Mouse (Mus musculus) limb, embryonic 14.5 days (tissue): Measurements from ENCODE around the gene Far1. TPM values are rescaled to one million over a fixed set of nuclear protein-coding genes. Genes with fewer than 3 reads are reported as not detected.

ENCODE experiments used
- ATAC-seq: fragments of 200-750 bp; cut with Nextera tagmentation; 2 replicates; pipeline ENCODE4 v1.8.0; 2017; ENCODE audit warnings: low read depth, moderate number of reproducible peaks, moderate TSS enrichment; ENCODE audit not compliant: low FRiP score
- DNase-seq: peaks from one replicate; pipeline ENCODE4 v3.0.0-alpha.2; 2015; ENCODE audit warnings: low spot score
- H3K27ac ChIP-seq: fragments of 300-500 bp; sonication (generic); replicated peaks from 2 replicates; pipeline ENCODE4 v1.5.1; 2014; ENCODE audit warnings: low read depth, mild to moderate bottlenecking, low read length, moderate library complexity, mixed read lengths
- H3K27me3 ChIP-seq: fragments of 300-500 bp; sonication (generic); 2 replicates; pipeline ENCODE4 v1.6.1; 2014; ENCODE audit warnings: low read length, mixed read lengths; ENCODE audit not compliant: control insufficient read depth, insufficient read depth
- H3K36me3 ChIP-seq: fragments of 300-500 bp; sonication (generic); 2 replicates; pipeline ENCODE4 v1.6.1; 2014; ENCODE audit warnings: mild to moderate bottlenecking, low read length, moderate library complexity, mixed read lengths; ENCODE audit not compliant: control insufficient read depth, insufficient read depth
- H3K4me1 ChIP-seq: fragments of 300-500 bp; sonication (generic); 2 replicates; pipeline ENCODE4 v1.6.1; 2014; ENCODE audit warnings: antibody characterized with exemption, low read length, mixed read lengths; ENCODE audit not compliant: control insufficient read depth, insufficient read depth
- H3K4me2 ChIP-seq: fragments of 300-500 bp; sonication (generic); replicated peaks from 2 replicates; pipeline ENCODE4 v1.6.1; 2014; ENCODE audit warnings: low read depth, mild to moderate bottlenecking, low read length, moderate library complexity; ENCODE audit not compliant: severe bottlenecking
- H3K4me3 ChIP-seq: fragments of 300-500 bp; sonication (generic); replicated peaks from 2 replicates; pipeline ENCODE4 v1.5.1; 2014; ENCODE audit warnings: low read length
- H3K9ac ChIP-seq: fragments of 300-500 bp; sonication (generic); 2 replicates; pipeline ENCODE4 v1.6.1; 2014; ENCODE audit warnings: mild to moderate bottlenecking, low read depth, low read length, moderate library complexity; ENCODE audit not compliant: severe bottlenecking
- H3K9me3 ChIP-seq: fragments of 300-500 bp; sonication (generic); 2 replicates; pipeline ENCODE4 v1.6.1; 2016; ENCODE audit warnings: low read length; ENCODE audit not compliant: control insufficient read depth
- POLR2A ChIP-seq: fragments of 200-500 bp; IDR thresholded peaks from 2 replicates; pipeline ENCODE4 v1.8.0; 2012; ENCODE audit warnings: inconsistent platforms, mild to moderate bottlenecking, moderate library complexity, borderline replicate concordance; ENCODE audit not compliant: insufficient read depth, insufficient read length; ENCODE audit errors: extremely low read depth
- WGBS: fragments of 180-500 bp; shearing (Covaris S2); extraction: QIAGEN DNeasy Blood & Tissue Kit; methylation state at CpG from one replicate; pipeline ENCODE4 v1.1.7; 2014; 5-methylcytosine and 5-hydroxymethylcytosine counted together
- polyA plus RNA-seq, 2 experiments: library from polyadenylated mRNA; depleted of rRNA in 1 of 2; stranded (reverse) in 1 of 2; unstranded in 1 of 2; fragments of >200 nt; fragmentation: Nextera tagmentation in 1 of 2; extraction: Ambion mirVana in 1 of 2; gene quantifications; 2 replicates each; pipeline versions ENCODE4 v1.2.1 to v1.2.3; 2012 to 2014

The Far1 gene
- polyA plus RNA-seq, 2 experiments = 61.9 to 75.5 TPM

DNA sequence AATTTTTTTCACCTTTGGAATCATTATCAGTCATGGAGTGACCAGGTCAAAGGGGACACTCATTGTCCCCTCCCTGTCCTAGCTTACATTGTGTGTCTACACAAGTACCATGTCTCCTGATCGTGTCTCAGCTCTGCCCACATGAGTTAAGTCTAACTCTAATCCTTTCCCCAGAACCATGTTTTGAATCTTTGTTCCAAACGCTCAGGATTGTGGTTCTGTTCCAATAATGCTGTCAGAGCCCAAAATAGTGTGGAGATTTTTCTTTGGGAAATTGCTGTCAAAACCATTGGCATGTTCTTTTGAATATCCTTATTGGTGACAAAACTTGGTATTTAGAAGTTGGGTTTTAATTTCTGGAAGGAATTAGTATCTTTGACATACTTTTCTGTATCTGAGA is 105.5 kb downstream of the Far1 start:
- Histone ChIP-seq H3K9me3 (no peaks in the 10 kb centered on the region), H3K4me3 (no peak overlapping the region), H3K4me1 (no peaks in the 10 kb centered on the region), H3K36me3 (no peaks in the 10 kb centered on the region), H3K9ac (no peak overlapping the region), H3K27me3 (no peaks in the 10 kb centered on the region), H3K27ac (no peak overlapping the region), H3K4me2 (no peak overlapping the region)
- 90% methylated on average over 2 of the region's 2 CpGs for WGBS
- DNase-seq = no peak
- ATAC-seq = no peak
- TF ChIP-seq POLR2A = no peak

GRCm38 (mm10) chr7:113619768-113620167 is 106.1 kb downstream of the Far1 start:
- no peaks in the 10 kb centered on the region for H3K4me1 ChIP-seq
- no peak for TF ChIP-seq POLR2A
- H3K4me3 ChIP-seq = no peak overlapping the region

More at GRCm38 (mm10) chr7:113619768-113620167, 106.1 kb downstream of the Far1 start:
- no peak for ATAC-seq
- no peak for DNase-seq
- Histone ChIP-seq H3K4me2 (no peak overlapping the region), H3K27ac (no peak overlapping the region), H3K36me3 (no peaks in the 10 kb centered on the region), H3K9ac (no peak overlapping the region), H3K9me3 (no peaks in the 10 kb centered on the region), H3K27me3 (no peaks in the 10 kb centered on the region)
- WGBS = 88% methylated on average over 9 of the region's 9 CpGs

Other genes starting within 250 kb of the Far1 start
- gene Btbd10, start 144.4 kb upstream of the Far1 start, polyA plus RNA-seq (2012; rRNA removed) = 20.7 and 24.9 TPM in 2 replicates
- 30.1 and 31.8 TPM in 2 replicates for gene Btbd10, start 144.4 kb upstream of the Far1 start, polyA plus RNA-seq (2014; fragmentation: Nextera tagmentation; extraction: Ambion mirVana)
- gene Pth, start 125.3 kb upstream of the Far1 start, polyA plus RNA-seq (2012; rRNA removed) = not detected in 2 replicates
- not detected in 2 replicates for gene Pth, start 125.3 kb upstream of the Far1 start, polyA plus RNA-seq (2014; fragmentation: Nextera tagmentation; extraction: Ambion mirVana)